Mouse (Mus musculus) hindbrain, embryonic 12.5 days (tissue): Measurements from ENCODE around the gene Myl12a. TPM values are rescaled to one million over a fixed set of nuclear protein-coding genes. Genes with fewer than 3 reads are reported as not detected.

Experiments used
- ATAC-seq: fragments of 200-750 bp; cut with Nextera tagmentation; 2 replicates; pipeline ENCODE4 v1.8.0; 2017; ENCODE audit warnings: moderate TSS enrichment; ENCODE audit not compliant: low FRiP score
- H3K27ac ChIP-seq: fragments of 300-500 bp; sonication (generic); 2 replicates; pipeline ENCODE4 v1.5.1; 2016; ENCODE audit warnings: mild to moderate bottlenecking
- H3K27me3 ChIP-seq: fragments of 300-500 bp; sonication (generic); 2 replicates; pipeline ENCODE4 v1.6.1; 2016; ENCODE audit warnings: mild to moderate bottlenecking
- H3K36me3 ChIP-seq: fragments of 300-500 bp; sonication (generic); 2 replicates; pipeline ENCODE4 v1.6.1; 2016; ENCODE audit warnings: mild to moderate bottlenecking
- H3K4me1 ChIP-seq: fragments of 300-500 bp; sonication (generic); 2 replicates; pipeline ENCODE4 v1.6.1; 2016
- H3K4me2 ChIP-seq: fragments of 300-500 bp; sonication (generic); replicated peaks from 2 replicates; pipeline ENCODE4 v1.6.1; 2016; ENCODE audit warnings: mild to moderate bottlenecking
- H3K4me3 ChIP-seq: fragments of 300-500 bp; sonication (generic); 2 replicates; pipeline ENCODE4 v1.5.1; 2016; ENCODE audit warnings: mild to moderate bottlenecking
- H3K9ac ChIP-seq: fragments of 300-500 bp; sonication (generic); 2 replicates; pipeline ENCODE4 v1.6.1; 2016; ENCODE audit warnings: mild to moderate bottlenecking, moderate library complexity
- H3K9me3 ChIP-seq: fragments of 300-500 bp; sonication (generic); replicated peaks from 2 replicates; pipeline ENCODE4 v1.6.1; 2016; ENCODE audit warnings: mild to moderate bottlenecking
- WGBS: fragments of 180-500 bp; shearing (Covaris S2); methylation state at CpG from one replicate; pipeline ENCODE4 v1.1.7; 2016; 5-methylcytosine and 5-hydroxymethylcytosine counted together
- polyA plus RNA-seq: library from polyadenylated mRNA; unstranded; fragments of >200 nt; fragmentation: Nextera tagmentation; extraction: Ambion mirVana; gene quantifications from 2 replicates; pipeline ENCODE4 v1.2.1, GENCODE M21; 2016

Myl12a gene
- polyA plus RNA-seq, 1 experiment from 2014 or later: 351 TPM

DNA sequence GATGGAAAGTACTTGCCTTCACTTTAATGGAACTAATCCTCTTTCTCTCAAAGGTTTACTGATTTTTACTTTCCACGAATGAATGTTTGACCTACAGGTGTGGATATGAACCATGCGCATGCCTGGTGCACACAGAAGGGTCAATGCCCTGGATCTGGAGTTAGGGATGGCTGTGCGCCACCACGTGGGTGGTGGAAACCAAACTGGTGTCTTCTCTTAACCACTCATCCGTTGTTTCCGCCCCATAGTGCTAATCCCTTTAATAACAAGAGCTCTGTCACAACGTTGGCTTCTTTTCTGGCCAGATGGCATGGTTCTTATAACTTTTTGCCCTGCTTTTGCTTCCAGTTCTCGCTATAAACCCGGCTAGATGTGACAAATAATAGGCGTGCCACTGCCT, 51.4 kb downstream of the Myl12a start:
- ATAC-seq: no peak
- no peak overlapping the region for H3K9ac ChIP-seq
- H3K9me3 ChIP-seq: no peaks in the 10 kb centered on the region
- no peak overlapping the region for H3K4me3 ChIP-seq
- 83% methylated on average over 10 of the region's 10 CpGs for WGBS
- H3K36me3 ChIP-seq: no peaks in the 10 kb centered on the region
- H3K4me2 ChIP-seq: no peak overlapping the region
- H3K4me1 ChIP-seq: no peaks in the 10 kb centered on the region
- no peak overlapping the region for H3K27ac ChIP-seq
- no peaks in the 10 kb centered on the region for H3K27me3 ChIP-seq

DNA sequence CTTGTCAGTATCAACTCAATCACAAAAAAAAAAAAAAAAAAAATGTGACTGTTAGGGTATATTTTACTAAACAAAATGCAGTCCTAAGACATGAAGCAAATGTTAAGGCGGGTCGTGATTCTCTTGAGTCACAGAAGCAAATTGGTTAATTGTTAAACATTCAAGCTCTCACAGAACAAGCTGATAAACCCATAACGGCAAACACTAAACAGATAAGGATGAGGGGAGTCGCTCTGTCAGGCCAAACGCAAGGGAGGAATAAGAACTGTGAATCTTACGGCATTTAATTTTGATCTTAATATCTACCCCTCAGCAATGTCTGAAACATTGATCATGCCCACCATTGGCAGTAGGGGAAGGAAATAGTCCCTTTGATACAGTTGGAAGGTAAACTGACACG, 53.5 kb downstream of the Myl12a start:
- Histone ChIP-seq H3K4me1 (no peaks in the 10 kb centered on the region), H3K27ac (no peak overlapping the region), H3K4me2 (no peak overlapping the region), H3K36me3 (no peaks in the 10 kb centered on the region), H3K4me3 (no peak overlapping the region), H3K9ac (no peak overlapping the region), H3K27me3 (no peaks in the 10 kb centered on the region), H3K9me3 (no peaks in the 10 kb centered on the region)
- ATAC-seq: no peak
- 88% methylated on average over 7 of the region's 7 CpGs for WGBS

DNA sequence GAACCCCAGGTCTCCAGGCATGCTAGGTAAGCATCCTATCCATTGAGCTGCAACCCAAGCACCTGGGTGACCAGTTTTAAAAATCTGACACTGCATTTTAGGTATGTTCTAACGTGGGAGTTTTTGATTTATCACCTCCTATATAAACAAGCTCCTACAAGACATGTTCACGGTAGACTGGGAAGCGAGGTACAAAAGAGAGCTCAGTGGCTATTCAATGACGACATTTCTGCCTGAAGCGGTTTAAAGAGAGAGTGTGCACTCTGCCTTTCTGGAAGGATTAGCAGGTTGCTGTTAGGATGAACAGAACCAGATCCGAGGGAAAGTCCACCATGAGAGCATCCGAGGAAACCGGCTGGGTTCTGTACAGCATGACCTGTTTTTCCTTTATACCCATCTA, 54.0 kb downstream of the Myl12a start:
- Histone ChIP-seq H3K36me3 (no peaks in the 10 kb centered on the region), H3K4me2 (no peak overlapping the region), H3K27me3 (no peaks in the 10 kb centered on the region), H3K9me3 (no peaks in the 10 kb centered on the region), H3K4me3 (no peak overlapping the region), H3K4me1 (no peaks in the 10 kb centered on the region), H3K9ac (no peak overlapping the region), H3K27ac (no peak overlapping the region)
- WGBS: 65% methylated on average over 8 of the region's 8 CpGs
- no peak for ATAC-seq

DNA sequence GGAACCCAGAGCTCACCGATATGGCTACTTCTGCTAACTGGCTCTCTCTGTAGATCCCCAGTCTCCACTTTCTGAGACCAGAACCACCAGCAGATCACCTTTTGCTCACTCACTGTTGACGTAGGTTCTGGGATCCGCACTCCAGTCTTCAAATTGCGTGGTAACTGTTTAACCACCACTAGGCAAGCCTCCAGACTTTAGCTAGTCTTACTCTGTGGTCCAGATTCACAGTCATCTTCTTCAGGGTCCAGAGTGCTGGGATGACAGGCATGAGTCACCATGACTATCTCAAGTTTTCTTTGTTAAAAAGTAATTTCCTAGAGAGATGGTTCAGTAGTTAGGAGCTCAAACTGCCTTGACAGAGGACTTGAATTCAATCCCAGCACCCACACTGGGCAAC, 58.9 kb downstream of the Myl12a start:
- Histone ChIP-seq H3K36me3 (no peaks in the 10 kb centered on the region), H3K9me3 (no peaks in the 10 kb centered on the region; the same call in 1 of the 2 replicates), H3K27ac (no peak overlapping the region), H3K4me3 (no peak overlapping the region), H3K4me1 (no peaks in the 10 kb centered on the region), H3K4me2 (no peak overlapping the region), H3K27me3 (no peaks in the 10 kb centered on the region), H3K9ac (no peak overlapping the region)
- 94% methylated on average over 4 of the region's 4 CpGs for WGBS
- no peak for ATAC-seq

Other genes with a start within 250 kb of the Myl12a start
- gene Tgif1, start 149.3 kb downstream of the Myl12a start, polyA plus RNA-seq: 66.8 and 68.7 TPM in 2 replicates
- gene Myom1, start 245 bp downstream of the Myl12a start, polyA plus RNA-seq: 1.9 and 5.0 TPM in 2 replicates
- gene Lpin2, start 179.7 kb upstream of the Myl12a start, polyA plus RNA-seq: 42.8 and 43.1 TPM in 2 replicates